Mouse (Mus musculus): Measurements from ENCODE around the gene Parpbp. TPM values are rescaled to one million over a fixed set of nuclear protein-coding genes. Genes with fewer than 3 reads are reported as not detected.

Parpbp gene
- polyA plus RNA-seq, 1 experiment from 2014 or later: 8.7 TPM

GRCm38 (mm10) chr10:88106169-88106568, 40.6 kb downstream of the Parpbp start:
- Histone ChIP-seq H3K4me2 (no peak overlapping the region), H3K9ac (no peak overlapping the region), H3K9me3 (replicated peaks) (no peaks in the 10 kb centered on the region), H3K27me3 (no peaks in the 10 kb centered on the region), H3K36me3 (peaks cover 2% of the 10 kb centered on the region), H3K4me3 (no peak overlapping the region), H3K27ac (no peak overlapping the region), H3K4me1 (replicated peaks) (no peaks in the 10 kb centered on the region)
- ATAC-seq (replicated peaks; ENCODE audit: insufficient number of reproducible peaks, insufficient read depth, low FRiP score, low read depth): no peak
- 92% methylated on average over 2 of the region's 2 CpGs for WGBS

GRCm38 (mm10) chr10:88090772-88091171, 56.0 kb downstream of the Parpbp start, which contains the start of gene Pmch:
Gene Pmch, plus strand, starts transcription at chr10:88091072.
- no peak for ATAC-seq (replicated peaks; ENCODE audit: insufficient number of reproducible peaks, insufficient read depth, low FRiP score, low read depth)
- no peak within 1 kb of the TSS for H3K4me3 ChIP-seq
- 62% methylated on average over 5 of the region's 5 CpGs for whole genome bisulfite sequencing
- no peak within 1 kb of the TSS for H3K4me2 ChIP-seq
- H3K9ac ChIP-seq: no peak within 1 kb of the TSS
- no peak within 1 kb of the TSS for H3K27ac ChIP-seq
- H3K9me3 ChIP-seq (replicated peaks): no peaks in the 10 kb centered on the region
- no peaks in the 10 kb centered on the region for H3K4me1 ChIP-seq (replicated peaks)
- no peaks in the 10 kb centered on the region for H3K27me3 ChIP-seq
- H3K36me3 ChIP-seq: peaks cover 11% of the 10 kb centered on the region; the same call in 1 of the 2 replicates

- Histone ChIP-seq H3K9me3 (replicated peaks) (no peaks in the 10 kb centered on the region), H3K27me3 (no peaks in the 10 kb centered on the region), H3K36me3 (no peaks in the 10 kb centered on the region), H3K27ac (no peak overlapping the region), H3K4me1 (replicated peaks) (no peaks in the 10 kb centered on the region), H3K4me2 (no peak overlapping the region), H3K9ac (no peak overlapping the region), H3K4me3 (no peak overlapping the region)
- no peak for ATAC-seq (replicated peaks; ENCODE audit: insufficient number of reproducible peaks, insufficient read depth, low FRiP score, low read depth)
- WGBS: 40% methylated on average over 3 of the region's 3 CpGs
Observed at GRCm38 (mm10) chr10:88067377-88067776, 79.4 kb downstream of the Parpbp start.

GRCm38 (mm10) chr10:88064872-88065271, 81.9 kb downstream of the Parpbp start:
- H3K9me3 ChIP-seq (replicated peaks): no peaks in the 10 kb centered on the region
- WGBS: 58% methylated on average over 2 of the region's 2 CpGs

GRCm38 (mm10) chr10:88063436-88063835, 83.3 kb downstream of the Parpbp start:
- ATAC-seq (replicated peaks; ENCODE audit: insufficient number of reproducible peaks, insufficient read depth, low FRiP score, low read depth): no peak
- H3K4me3 ChIP-seq: no peak overlapping the region

More at GRCm38 (mm10) chr10:88064872-88065271, 81.9 kb downstream of the Parpbp start:
- no peaks in the 10 kb centered on the region for H3K36me3 ChIP-seq
- H3K9ac ChIP-seq: no peak overlapping the region
- no peaks in the 10 kb centered on the region for H3K4me1 ChIP-seq (replicated peaks)
- ATAC-seq (replicated peaks; ENCODE audit: insufficient number of reproducible peaks, insufficient read depth, low FRiP score, low read depth): no peak
- no peak overlapping the region for H3K4me2 ChIP-seq
- H3K27me3 ChIP-seq: no peaks in the 10 kb centered on the region
- H3K27ac ChIP-seq: no peak overlapping the region
- H3K4me3 ChIP-seq: no peak overlapping the region

GRCm38 (mm10) chr10:88056950-88057649, 89.6 kb downstream of the Parpbp start:
- no peak overlapping the region for H3K4me3 ChIP-seq
- no peak overlapping the region for H3K9ac ChIP-seq
- no peaks in the 10 kb centered on the region for H3K36me3 ChIP-seq
- H3K4me2 ChIP-seq: no peak overlapping the region
- no peak for ATAC-seq (replicated peaks; ENCODE audit: insufficient number of reproducible peaks, insufficient read depth, low FRiP score, low read depth)
- H3K4me1 ChIP-seq (replicated peaks): no peaks in the 10 kb centered on the region
- 62% methylated on average over 14 of the region's 14 CpGs for whole genome bisulfite sequencing
- H3K9me3 ChIP-seq (replicated peaks): no peaks in the 10 kb centered on the region
- H3K27ac ChIP-seq: no peak overlapping the region
- H3K27me3 ChIP-seq: no peaks in the 10 kb centered on the region

More at GRCm38 (mm10) chr10:88063436-88063835, 83.3 kb downstream of the Parpbp start:
- no peak overlapping the region for H3K9ac ChIP-seq
- H3K9me3 ChIP-seq (replicated peaks): no peaks in the 10 kb centered on the region
- H3K27me3 ChIP-seq: no peaks in the 10 kb centered on the region
- WGBS: 86% methylated on average over 4 of the region's 4 CpGs
- no peaks in the 10 kb centered on the region for H3K4me1 ChIP-seq (replicated peaks)
- H3K36me3 ChIP-seq: no peaks in the 10 kb centered on the region
- H3K27ac ChIP-seq: no peak overlapping the region
- H3K4me2 ChIP-seq: no peak overlapping the region

- H3K36me3 ChIP-seq: no peaks in the 10 kb centered on the region
- no peak overlapping the region for H3K27ac ChIP-seq
- no peaks in the 10 kb centered on the region for H3K27me3 ChIP-seq
- H3K9ac ChIP-seq: no peak overlapping the region
- no peak overlapping the region for H3K4me2 ChIP-seq
- no peak for ATAC-seq (replicated peaks; ENCODE audit: insufficient number of reproducible peaks, insufficient read depth, low FRiP score, low read depth)
- no peaks in the 10 kb centered on the region for H3K4me1 ChIP-seq (replicated peaks)
- 66% methylated on average over 14 of the region's 14 CpGs for WGBS
- no peak overlapping the region for H3K4me3 ChIP-seq
- H3K9me3 ChIP-seq (replicated peaks): no peaks in the 10 kb centered on the region
Observed at GRCm38 (mm10) chr10:88054233-88054985, 92.3 kb downstream of the Parpbp start.

GRCm38 (mm10) chr10:88046098-88046771, 100.5 kb downstream of the Parpbp start:
- no peaks in the 10 kb centered on the region for H3K9me3 ChIP-seq (replicated peaks)
- H3K27ac ChIP-seq: no peak overlapping the region
- no peak overlapping the region for H3K4me3 ChIP-seq
- H3K36me3 ChIP-seq: no peaks in the 10 kb centered on the region
- no peak for ATAC-seq (replicated peaks; ENCODE audit: insufficient number of reproducible peaks, insufficient read depth, low FRiP score, low read depth)
- 0 out of 2 replicates have a peak, but pooled peaks cover 2% of the 10 kb centered on the region for H3K4me1 ChIP-seq (replicated peaks)
- H3K27me3 ChIP-seq: no peaks in the 10 kb centered on the region
- no peak overlapping the region for H3K4me2 ChIP-seq
- 62% methylated on average over 11 of the region's 11 CpGs for WGBS
- no peak overlapping the region for H3K9ac ChIP-seq

GRCm38 (mm10) chr10:88044297-88044696, 102.4 kb downstream of the Parpbp start:
- H3K36me3 ChIP-seq: no peaks in the 10 kb centered on the region
- 0 out of 2 replicates have a peak, but pooled peaks cover 2% of the 10 kb centered on the region for H3K4me1 ChIP-seq (replicated peaks)
- H3K4me3 ChIP-seq: no peak overlapping the region
- H3K27ac ChIP-seq: no peak overlapping the region
- H3K9ac ChIP-seq: no peak overlapping the region
- H3K9me3 ChIP-seq (replicated peaks): no peaks in the 10 kb centered on the region
- H3K4me2 ChIP-seq: no peak overlapping the region
- no peaks in the 10 kb centered on the region for H3K27me3 ChIP-seq
- 59% methylated on average over 4 of the region's 4 CpGs for WGBS
- ATAC-seq (replicated peaks; ENCODE audit: insufficient number of reproducible peaks, insufficient read depth, low FRiP score, low read depth): no peak
